Mouse (Mus musculus) bone marrow macrophage, adult 2 months (primary cell): Measurements from ENCODE around the gene Psat1. TPM values are rescaled to one million over a fixed set of nuclear protein-coding genes. Genes with fewer than 3 reads are reported as not detected.

ENCODE experiments used
- H3K27ac ChIP-seq: 2 replicates; pipeline ENCODE4 v1.5.1; 2012; ENCODE audit warnings: low read depth, low read length; ENCODE audit not compliant: insufficient read depth
- H3K4me1 ChIP-seq: 2 replicates; pipeline ENCODE4 v1.6.1; 2012; ENCODE audit warnings: low read length; ENCODE audit not compliant: control insufficient read depth, insufficient read depth
- H3K4me3 ChIP-seq: 2 replicates; pipeline ENCODE4 v1.5.1; 2012; ENCODE audit warnings: mild to moderate bottlenecking, low read length, moderate library complexity; ENCODE audit not compliant: insufficient read depth
- CTCF ChIP-seq: IDR thresholded peaks from 2 replicates; pipeline ENCODE4 v1.5.1; 2012; ENCODE audit warnings: low read depth, mild to moderate bottlenecking, low read length, moderate library complexity
- POLR2A ChIP-seq: IDR thresholded peaks from 2 replicates; pipeline ENCODE4 v1.6.1; 2012; ENCODE audit warnings: mild to moderate bottlenecking, low read depth, low read length, borderline replicate concordance
- polyA plus RNA-seq: library from polyadenylated mRNA; stranded (reverse); fragments of >200 nt; gene quantifications from 2 replicates; pipeline ENCODE4 v1.2.4, GENCODE M21; 2012; ENCODE audit not compliant: missing spikeins, insufficient read depth, insufficient read length

Psat1 gene
- polyA plus RNA-seq, 1 experiment: 10.1 TPM

- no peak overlapping the region for H3K27ac ChIP-seq
- TF ChIP-seq CTCF: no peak
- no peak for TF ChIP-seq POLR2A
- peaks cover 2% of the 10 kb centered on the region for H3K4me1 ChIP-seq
- no peak overlapping the region for H3K4me3 ChIP-seq
These were observed 17.4 kb upstream of the Psat1 start for GRCm38 (mm10) chr19:15964533-15964932.

- Histone ChIP-seq H3K4me1 (no peaks in the 10 kb centered on the region), H3K27ac (no peak overlapping the region), H3K4me3 (no peak overlapping the region)
- no peak for TF ChIP-seq CTCF
- no peak for TF ChIP-seq POLR2A
These were observed 16.0 kb upstream of the Psat1 start for GRCm38 (mm10) chr19:15963011-15963695.

GRCm38 (mm10) chr19:15962313-15962712 lies 15.2 kb upstream of the Psat1 start:
- TF ChIP-seq CTCF: no peak
- no peak for TF ChIP-seq POLR2A
- Histone ChIP-seq H3K4me3 (no peak overlapping the region), H3K27ac (no peak overlapping the region), H3K4me1 (no peaks in the 10 kb centered on the region)

DNA sequence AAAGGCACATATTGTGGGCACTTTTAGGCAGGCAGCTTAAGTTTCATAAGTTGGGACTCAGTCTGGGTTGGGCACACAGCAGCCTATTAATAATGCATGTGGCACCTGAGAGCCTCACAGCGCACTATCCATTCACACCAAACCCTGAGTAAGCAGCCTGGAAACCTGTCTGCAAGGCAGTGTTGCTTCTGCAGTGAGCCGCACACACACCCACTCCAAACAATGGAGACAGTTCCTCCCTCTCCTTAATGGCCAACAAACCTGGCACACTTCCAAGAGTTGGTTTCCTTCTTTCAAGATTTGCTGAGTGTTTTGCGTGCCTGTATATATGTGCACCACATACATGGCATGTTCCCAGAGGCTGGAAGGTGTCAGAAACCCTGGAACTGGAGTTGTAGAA lies 3.1 kb upstream of the Psat1 start:
- peaks cover 12% of the 10 kb centered on the region for H3K4me1 ChIP-seq
- no peak overlapping the region for H3K4me3 ChIP-seq
- TF ChIP-seq POLR2A (no peak), CTCF (no peak)
- no peak overlapping the region for H3K27ac ChIP-seq

GRCm38 (mm10) chr19:15948867-15949266 lies 1.7 kb upstream of the Psat1 start:
- no peak overlapping the region for H3K4me3 ChIP-seq
- H3K4me1 ChIP-seq: peaks cover 12% of the 10 kb centered on the region
- no peak overlapping the region for H3K27ac ChIP-seq
- TF ChIP-seq CTCF: no peak

DNA sequence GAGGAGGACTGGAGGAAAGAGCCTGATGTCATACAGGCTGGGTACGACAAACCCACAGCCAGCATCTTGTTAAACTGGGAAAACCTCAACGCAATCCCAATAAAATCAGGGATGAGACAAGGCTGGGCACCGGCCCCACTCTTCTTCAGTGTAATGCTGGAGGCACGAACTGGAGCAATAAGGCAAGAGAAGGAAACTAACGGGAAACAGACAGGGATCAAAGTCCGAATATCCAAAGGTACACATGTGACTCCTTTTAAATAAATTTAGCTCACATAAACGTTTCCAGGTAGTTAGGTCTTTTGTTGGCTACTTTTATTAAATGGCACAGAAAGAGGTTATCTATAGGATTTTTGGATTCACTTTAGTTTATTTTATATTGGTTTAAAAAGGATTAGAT lies 1.3 kb upstream of the Psat1 start:
- no peak overlapping the region for H3K4me3 ChIP-seq
- TF ChIP-seq CTCF: no peak
- TF ChIP-seq POLR2A: no peak
- H3K27ac ChIP-seq: no peak overlapping the region

GRCm38 (mm10) chr19:15946663-15947062 lies 474 bp downstream of the Psat1 start:
- Histone ChIP-seq H3K4me3 (no peak overlapping the region), H3K4me1 (peaks cover 11% of the 10 kb centered on the region), H3K27ac (no peak overlapping the region)
- no peak for TF ChIP-seq CTCF
- no peak for TF ChIP-seq POLR2A

More for the DNA sequence above, 1.3 kb upstream of the Psat1 start:
- peaks cover 12% of the 10 kb centered on the region for H3K4me1 ChIP-seq

- Histone ChIP-seq H3K4me1 (peaks cover 11% of the 10 kb centered on the region), H3K27ac (no peak overlapping the region), H3K4me3 (no peak overlapping the region)
- no peak for TF ChIP-seq CTCF
- no peak for TF ChIP-seq POLR2A
These were observed 4.1 kb downstream of the Psat1 start for GRCm38 (mm10) chr19:15943117-15943423.

DNA sequence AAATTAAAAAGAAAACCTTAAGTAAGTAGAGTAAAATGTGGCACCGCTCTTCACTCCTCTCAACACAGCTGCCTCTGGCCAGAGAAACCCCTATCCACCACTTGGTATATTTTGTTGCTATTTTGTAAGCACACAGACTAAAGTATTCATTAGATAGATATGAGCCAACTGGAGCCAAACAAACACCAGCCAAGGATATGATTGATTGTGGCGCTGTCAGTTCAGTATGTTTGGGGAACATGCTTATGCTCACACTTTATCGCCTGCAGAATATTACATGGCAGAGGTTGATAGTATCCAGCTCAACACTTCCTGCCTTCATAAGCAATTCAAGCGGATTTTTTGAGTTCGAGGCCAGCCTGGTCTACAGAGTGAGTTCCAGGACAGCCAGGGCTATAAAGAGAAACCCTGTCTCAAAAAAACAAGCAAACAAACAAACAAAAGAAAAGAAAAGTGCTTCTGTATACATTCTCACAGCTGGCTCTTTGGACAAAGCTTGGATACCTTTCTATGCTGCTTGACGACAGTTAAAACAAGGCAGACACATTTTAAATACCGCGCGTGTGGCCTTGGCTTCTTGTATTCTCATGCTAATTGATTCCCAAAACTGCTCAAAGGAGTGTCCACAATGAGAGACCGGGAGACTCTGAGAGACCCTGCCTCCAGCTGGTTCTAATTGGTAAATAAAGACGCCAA lies 4.6 kb downstream of the Psat1 start:
- no peak overlapping the region for H3K27ac ChIP-seq
- H3K4me3 ChIP-seq: no peak overlapping the region
- TF ChIP-seq POLR2A: no peak
- TF ChIP-seq CTCF: no peak
- H3K4me1 ChIP-seq: peaks cover 11% of the 10 kb centered on the region

DNA sequence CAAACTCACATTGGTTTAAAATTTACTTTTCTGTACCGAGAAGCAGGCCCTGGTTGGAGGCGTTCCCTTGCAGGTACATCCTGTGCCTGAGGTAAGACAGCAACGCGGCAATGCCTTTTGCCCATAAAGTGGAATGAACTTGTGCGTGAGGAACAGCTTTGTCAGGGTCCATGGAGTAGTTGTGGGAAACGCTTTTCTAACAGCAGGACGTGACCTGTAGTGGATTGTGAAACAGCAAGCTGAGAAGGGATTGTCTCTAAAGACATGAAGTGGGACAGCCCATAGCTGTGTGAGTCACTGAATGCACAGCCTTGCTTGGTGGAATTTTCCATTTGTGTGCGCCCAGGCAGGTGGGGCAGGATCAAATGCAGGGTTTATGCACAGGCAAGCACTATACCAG lies 5.7 kb downstream of the Psat1 start:
- H3K4me3 ChIP-seq: no peak overlapping the region
- peaks cover 5% of the 10 kb centered on the region for H3K4me1 ChIP-seq
- no peak for TF ChIP-seq CTCF
- H3K27ac ChIP-seq: no peak overlapping the region

- H3K4me3 ChIP-seq: peak overlapping the region; percentile 68
These were observed 21.5 kb downstream of the Psat1 start for GRCm38 (mm10) chr19:15925719-15926045.

More at GRCm38 (mm10) chr19:15925719-15926045, 21.5 kb downstream of the Psat1 start:
- Histone ChIP-seq H3K27ac (0 out of 2 replicates have a peak overlapping the region, but pooled peaks have one; percentile 60), H3K4me1 (peaks cover 11% of the 10 kb centered on the region)
- no peak for TF ChIP-seq CTCF
- TF ChIP-seq POLR2A: no peak
